Mouse (Mus musculus) liver, embryonic 13.5 days (tissue): ENCODE data around the gene Zswim1. TPM values are rescaled to one million over a fixed set of nuclear protein-coding genes. Genes with fewer than 3 reads are reported as not detected.
"Not testable (repeated sequence)": the region's sequence is repeated elsewhere in the genome, so short reads cannot be mapped to it uniquely, and the experiment has no call there.

Experiments
- ATAC-seq: fragments of 200-750 bp; cut with Nextera tagmentation; 2 replicates; pipeline ENCODE4 v1.8.0; 2017; ENCODE audit warnings: low read depth, mild to moderate bottlenecking, moderate number of reproducible peaks, moderate library complexity
- DNase-seq: peaks from one replicate; pipeline ENCODE4 v3.0.0; 2022
- H3K27ac ChIP-seq: fragments of 300-500 bp; sonication (generic); 2 replicates; pipeline ENCODE4 v1.5.1; 2015; ENCODE audit warnings: moderate library complexity, mild to moderate bottlenecking, inconsistent platforms
- H3K27me3 ChIP-seq: fragments of 300-500 bp; sonication (generic); 2 replicates; pipeline ENCODE4 v1.6.1; 2015; ENCODE audit warnings: mild to moderate bottlenecking, inconsistent platforms
- H3K36me3 ChIP-seq: fragments of 300-500 bp; sonication (generic); 2 replicates; pipeline ENCODE4 v1.6.1; 2015; ENCODE audit warnings: mild to moderate bottlenecking, inconsistent platforms
- H3K4me1 ChIP-seq: fragments of 300-500 bp; sonication (generic); replicated peaks from 2 replicates; pipeline ENCODE4 v1.6.1; 2015; ENCODE audit warnings: inconsistent platforms
- H3K4me2 ChIP-seq: fragments of 300-500 bp; sonication (generic); 2 replicates; pipeline ENCODE4 v1.6.1; 2015; ENCODE audit warnings: inconsistent platforms, mild to moderate bottlenecking, moderate library complexity
- H3K4me3 ChIP-seq: fragments of 300-500 bp; sonication (generic); replicated peaks from 2 replicates; pipeline ENCODE4 v1.5.1; 2015; ENCODE audit warnings: mild to moderate bottlenecking, inconsistent platforms
- H3K9ac ChIP-seq: fragments of 300-500 bp; sonication (generic); 2 replicates; pipeline ENCODE4 v1.6.1; 2015; ENCODE audit warnings: mild to moderate bottlenecking, inconsistent platforms
- H3K9me3 ChIP-seq: fragments of 300-500 bp; sonication (generic); replicated peaks from 2 replicates; pipeline ENCODE4 v1.6.1; 2016; ENCODE audit warnings: inconsistent platforms
- WGBS: fragments of 180-500 bp; shearing (Covaris S2); methylation state at CpG from one replicate; pipeline ENCODE4 v1.1.7; 2015; ENCODE audit not compliant: insufficient replicate concordance; 5-methylcytosine and 5-hydroxymethylcytosine counted together
- polyA plus RNA-seq: library from polyadenylated mRNA; unstranded; fragments of >200 nt; fragmentation: Nextera tagmentation; extraction: Ambion mirVana; gene quantifications from 2 replicates; pipeline ENCODE4 v1.2.1, GENCODE M21; 2015

Gene Zswim1
- polyA plus RNA-seq, 1 experiment from 2014 or later = 6.2 TPM

- H3K27me3 ChIP-seq = peaks cover 72% of the 10 kb centered on the region
- ATAC-seq = no peak
Measured at GRCm38 (mm10) chr2:164857842-164858553, 35.5 kb downstream of the Zswim1 start.

GRCm38 (mm10) chr2:164859155-164859554 lies 36.7 kb downstream of the Zswim1 start:
- peak overlapping the region; percentile 30 for H3K4me2 ChIP-seq
- no peak overlapping the region for H3K9ac ChIP-seq
- WGBS = 17% methylated on average over 2 of the region's 2 CpGs

More at GRCm38 (mm10) chr2:164857842-164858553, 35.5 kb downstream of the Zswim1 start:
- Histone ChIP-seq H3K9me3 (no peaks in the 10 kb centered on the region), H3K4me2 (peak overlapping the region; percentile 70), H3K4me3 (peak overlapping the region; percentile 51), H3K9ac (no peak overlapping the region), H3K4me1 (peaks cover 40% of the 10 kb centered on the region), H3K36me3 (no peaks in the 10 kb centered on the region), H3K27ac (no peak overlapping the region)
- 6% methylated on average over 19 of the region's 19 CpGs for WGBS
- DNase-seq = no peak

GRCm38 (mm10) chr2:164859640-164860432 lies 37.4 kb downstream of the Zswim1 start:
- Histone ChIP-seq H3K36me3 (no peaks in the 10 kb centered on the region), H3K4me3 (no peak overlapping the region), H3K27ac (peak overlapping the region; percentile 50), H3K27me3 (peaks cover 56% of the 10 kb centered on the region), H3K9ac (no peak overlapping the region), H3K9me3 (no peaks in the 10 kb centered on the region; the same call in 1 of the 2 replicates), H3K4me1 (peaks cover 49% of the 10 kb centered on the region), H3K4me2 (peak overlapping the region; percentile 30)
- 48% methylated on average over 9 of the region's 9 CpGs for WGBS
- ATAC-seq (peak; percentile 67), DNase-seq (no peak)

More at GRCm38 (mm10) chr2:164859155-164859554, 36.7 kb downstream of the Zswim1 start:
- Histone ChIP-seq H3K27ac (peak overlapping the region; percentile 50; the same call in 1 of the 2 replicates), H3K4me3 (no peak overlapping the region), H3K36me3 (no peaks in the 10 kb centered on the region), H3K27me3 (peaks cover 62% of the 10 kb centered on the region), H3K9me3 (no peaks in the 10 kb centered on the region; the same call in 1 of the 2 replicates), H3K4me1 (peaks cover 42% of the 10 kb centered on the region)
- no peak for DNase-seq
- 0 out of 2 replicates have a peak, but pooled peaks have one; percentile 11 for ATAC-seq

- H3K4me1 ChIP-seq = peaks cover 49% of the 10 kb centered on the region
- H3K4me3 ChIP-seq = no peak overlapping the region
- H3K36me3 ChIP-seq = no peaks in the 10 kb centered on the region
- peaks cover 43% of the 10 kb centered on the region for H3K27me3 ChIP-seq
- 63% methylated on average over 4 of the region's 4 CpGs for WGBS
- no peak for DNase-seq
- H3K4me2 ChIP-seq = no peak overlapping the region
- ATAC-seq = no peak
- no peak overlapping the region; the same call in 1 of the 2 replicates for H3K27ac ChIP-seq
- no peaks in the 10 kb centered on the region; the same call in 1 of the 2 replicates for H3K9me3 ChIP-seq
- H3K9ac ChIP-seq = no peak overlapping the region
Measured at GRCm38 (mm10) chr2:164861094-164861493, 38.6 kb downstream of the Zswim1 start.

- DNase-seq (no peak), ATAC-seq (no peak)
- Histone ChIP-seq H3K4me3 (no peak overlapping the region), H3K9me3 (no peaks in the 10 kb centered on the region; the same call in 1 of the 2 replicates), H3K27me3 (peaks cover 31% of the 10 kb centered on the region), H3K36me3 (no peaks in the 10 kb centered on the region), H3K9ac (no peak overlapping the region), H3K4me1 (peaks cover 43% of the 10 kb centered on the region), H3K27ac (peak overlapping the region; percentile 27; the same call in 1 of the 2 replicates), H3K4me2 (no peak overlapping the region)
- WGBS = 46% methylated on average over 9 of the region's 9 CpGs
Measured at GRCm38 (mm10) chr2:164862179-164862861, 39.8 kb downstream of the Zswim1 start.

GRCm38 (mm10) chr2:164863411-164863810 lies 40.9 kb downstream of the Zswim1 start:
- not testable (repeated sequence) for DNase-seq, H3K9me3 ChIP-seq, H3K4me2 ChIP-seq, H3K4me3 ChIP-seq, H3K9ac ChIP-seq, H3K27ac ChIP-seq, H3K36me3 ChIP-seq, ATAC-seq
- peaks cover 20% of the 10 kb centered on the region for H3K27me3 ChIP-seq
- WGBS = 74% methylated on average over 9 of the region's 9 CpGs
- H3K4me1 ChIP-seq = peaks cover 34% of the 10 kb centered on the region

GRCm38 (mm10) chr2:164864593-164864992 lies 42.1 kb downstream of the Zswim1 start:
- DNase-seq = no peak
- H3K36me3 ChIP-seq = no peaks in the 10 kb centered on the region
- H3K4me2 ChIP-seq = no peak overlapping the region
- H3K4me3 ChIP-seq = no peak overlapping the region
- 30% methylated on average over 4 of the region's 4 CpGs for WGBS
- H3K4me1 ChIP-seq = peaks cover 28% of the 10 kb centered on the region
- H3K9ac ChIP-seq = no peak overlapping the region
- H3K9me3 ChIP-seq = peaks cover 3% of the 10 kb centered on the region; the same call in 1 of the 2 replicates
- H3K27me3 ChIP-seq = peaks cover 8% of the 10 kb centered on the region
- H3K27ac ChIP-seq = no peak overlapping the region
- no peak for ATAC-seq

- H3K4me3 ChIP-seq = no peak overlapping the region
- H3K9me3 ChIP-seq = peaks cover 3% of the 10 kb centered on the region; the same call in 1 of the 2 replicates
- no peaks in the 10 kb centered on the region for H3K36me3 ChIP-seq
- H3K4me1 ChIP-seq = peaks cover 17% of the 10 kb centered on the region
- ATAC-seq (peak; percentile 27; the same call in 1 of the 2 replicates), DNase-seq (no peak)
- WGBS = 45% methylated on average over 16 of the region's 16 CpGs
- peak overlapping the region; percentile 55 for H3K27ac ChIP-seq
- no peak overlapping the region for H3K4me2 ChIP-seq
- no peaks in the 10 kb centered on the region for H3K27me3 ChIP-seq
- no peak overlapping the region for H3K9ac ChIP-seq
Measured at GRCm38 (mm10) chr2:164866741-164867551, 44.5 kb downstream of the Zswim1 start.

GRCm38 (mm10) chr2:164867566-164867965 lies 45.1 kb downstream of the Zswim1 start:
- peak overlapping the region; percentile 55 for H3K27ac ChIP-seq
- WGBS = 85% methylated on average over 7 of the region's 7 CpGs
- no peak overlapping the region for H3K4me2 ChIP-seq
- no peaks in the 10 kb centered on the region for H3K36me3 ChIP-seq
- no peak for DNase-seq
- no peaks in the 10 kb centered on the region for H3K27me3 ChIP-seq
- peaks cover 3% of the 10 kb centered on the region; the same call in 1 of the 2 replicates for H3K9me3 ChIP-seq
- peaks cover 16% of the 10 kb centered on the region for H3K4me1 ChIP-seq
- no peak for ATAC-seq
- no peak overlapping the region for H3K9ac ChIP-seq
- H3K4me3 ChIP-seq = no peak overlapping the region

GRCm38 (mm10) chr2:164868491-164868890 lies 46.0 kb downstream of the Zswim1 start:
- 33% methylated on average over 7 of the region's 7 CpGs for WGBS
- no peak for ATAC-seq

More at GRCm38 (mm10) chr2:164868491-164868890, 46.0 kb downstream of the Zswim1 start:
- no peak overlapping the region for H3K4me3 ChIP-seq
- H3K36me3 ChIP-seq = no peaks in the 10 kb centered on the region
- H3K4me1 ChIP-seq = peaks cover 16% of the 10 kb centered on the region
- DNase-seq = no peak
- H3K9me3 ChIP-seq = peaks cover 3% of the 10 kb centered on the region; the same call in 1 of the 2 replicates
- H3K27ac ChIP-seq = no peak overlapping the region
- no peaks in the 10 kb centered on the region for H3K27me3 ChIP-seq
- no peak overlapping the region for H3K9ac ChIP-seq
- H3K4me2 ChIP-seq = no peak overlapping the region
